Mouse (Mus musculus) kidney, adult 2 months (tissue): ENCODE results near the gene Ncbp2. TPM values are rescaled to one million over a fixed set of nuclear protein-coding genes. Genes with fewer than 3 reads are reported as not detected.
"Not testable (repeated sequence)": the region's sequence is repeated elsewhere in the genome, so short reads cannot be mapped to it uniquely, and the experiment has no call there.

Experiments used
- DNase-seq: peaks from one replicate; pipeline ENCODE4 v3.0.0; 2021
- H3K27ac ChIP-seq: fragments of 200-500 bp; 2 replicates; pipeline ENCODE4 v1.5.1; 2012; ENCODE audit warnings: low read depth, low read length, control low read depth, inconsistent platforms; ENCODE audit not compliant: insufficient read depth
- H3K27me3 ChIP-seq: fragments of 200-500 bp; replicated peaks from 2 replicates; pipeline ENCODE4 v1.6.1; 2012; ENCODE audit warnings: mild to moderate bottlenecking, moderate library complexity, low read length, inconsistent platforms; ENCODE audit not compliant: control insufficient read depth, insufficient read depth
- H3K36me3 ChIP-seq: fragments of 200-500 bp; 2 replicates; pipeline ENCODE4 v1.6.1; 2012; ENCODE audit warnings: mild to moderate bottlenecking, moderate library complexity, low read length, inconsistent platforms; ENCODE audit not compliant: control insufficient read depth, insufficient read depth
- H3K4me1 ChIP-seq: fragments of 200-500 bp; 2 replicates; pipeline ENCODE4 v1.6.1; 2011; ENCODE audit warnings: low read length; ENCODE audit not compliant: control insufficient read depth, insufficient read depth
- H3K4me3 ChIP-seq: fragments of 200-500 bp; 2 replicates; pipeline ENCODE4 v1.5.1; 2011; ENCODE audit warnings: mild to moderate bottlenecking, low read depth, low read length, control low read depth; ENCODE audit not compliant: insufficient read depth
- CTCF ChIP-seq: fragments of 200-500 bp; conservative IDR thresholded peaks from 2 replicates; pipeline ENCODE4 v1.5.1; 2011; ENCODE audit warnings: low read depth, mild to moderate bottlenecking, control low read depth, low read length, moderate library complexity, mixed read lengths; ENCODE audit not compliant: insufficient read depth, insufficient read length
- POLR2A ChIP-seq: fragments of 200-500 bp; IDR thresholded peaks from one replicate; pipeline ENCODE4 v1.6.1; 2011; ENCODE audit warnings: low read depth, low read length, control low read depth
- WGBS: fragments of 180-500 bp; shearing (Covaris S2); methylation state at CpG from one replicate; pipeline ENCODE4 v1.1.7; 2018; 5-methylcytosine and 5-hydroxymethylcytosine counted together
- polyA plus RNA-seq: library from polyadenylated mRNA; depleted of rRNA; stranded (reverse); fragments of >200 nt; gene quantifications from 2 replicates; pipeline ENCODE4 v1.2.3, GENCODE M21; 2012

The Ncbp2 gene
- polyA plus RNA-seq, 1 experiment: 28.9 TPM

- Histone ChIP-seq H3K36me3 (no peaks in the 10 kb centered on the region), H3K4me3 (0 out of 2 replicates have a peak overlapping the region, but pooled peaks have one; percentile 9), H3K27ac (no peak overlapping the region), H3K27me3 (peaks cover 3% of the 10 kb centered on the region; the same call in 1 of the 2 replicates), H3K4me1 (no peaks in the 10 kb centered on the region)
- DNase-seq: no peak
- 19% methylated on average over 36 of the region's 36 CpGs for WGBS
- no peak for TF ChIP-seq CTCF
Measured at GRCm38 (mm10) chr16:31935091-31935979, 13.0 kb upstream of the Ncbp2 start.

DNA sequence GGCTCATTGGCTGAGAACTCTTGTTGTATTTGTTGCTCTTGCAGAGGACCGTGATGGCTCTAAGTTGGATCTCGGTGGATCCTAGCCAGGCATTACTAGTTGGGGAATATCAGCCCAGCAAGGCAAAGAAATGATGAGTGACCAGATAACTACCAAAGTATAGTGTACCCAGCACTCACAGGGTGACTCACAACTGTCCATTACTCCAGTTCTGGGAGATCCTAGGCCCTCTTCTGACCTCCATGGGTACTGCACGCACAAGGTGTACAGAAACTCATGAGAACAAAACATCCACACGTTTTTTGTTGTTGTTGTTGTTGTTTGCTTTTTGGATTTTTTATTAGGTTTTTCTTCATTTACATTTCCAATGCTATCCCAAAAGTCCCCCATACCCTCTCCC is 11.7 kb upstream of the Ncbp2 start:
- 87% methylated on average over 4 of the region's 4 CpGs for WGBS
- DNase-seq: no peak
- peaks cover 3% of the 10 kb centered on the region; the same call in 1 of the 2 replicates for H3K27me3 ChIP-seq
- no peaks in the 10 kb centered on the region for H3K36me3 ChIP-seq
- no peak for TF ChIP-seq POLR2A
- TF ChIP-seq CTCF: no peak
- H3K4me1 ChIP-seq: no peaks in the 10 kb centered on the region
- no peak overlapping the region for H3K4me3 ChIP-seq
- no peak overlapping the region for H3K27ac ChIP-seq

DNA sequence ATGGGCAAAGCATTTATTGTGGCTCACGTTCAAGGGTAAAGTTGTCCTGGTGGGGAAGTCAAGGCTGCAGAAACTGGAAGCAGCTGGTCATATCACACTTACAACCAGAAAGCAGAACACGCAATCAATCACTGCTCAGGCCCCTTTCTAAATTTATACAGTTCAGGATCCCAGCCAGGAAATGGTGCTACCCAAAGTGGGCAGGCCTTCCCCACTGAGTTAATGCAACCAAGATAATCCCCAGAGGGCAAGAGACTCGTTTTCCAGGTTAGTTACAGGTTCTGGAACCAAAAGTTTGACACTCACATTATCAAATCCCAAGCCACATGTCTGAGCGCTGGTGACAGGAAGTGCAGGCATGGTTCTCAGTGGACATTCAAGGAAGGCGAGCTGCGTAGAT is 9.5 kb upstream of the Ncbp2 start:
- H3K4me3 ChIP-seq: no peak overlapping the region
- TF ChIP-seq POLR2A (no peak), CTCF (no peak)
- 67% methylated on average over 6 of the region's 6 CpGs for WGBS
- H3K27ac ChIP-seq: no peak overlapping the region
- H3K27me3 ChIP-seq: peaks cover 3% of the 10 kb centered on the region; the same call in 1 of the 2 replicates
- no peak for DNase-seq
- no peaks in the 10 kb centered on the region for H3K4me1 ChIP-seq
- H3K36me3 ChIP-seq: no peaks in the 10 kb centered on the region

DNA sequence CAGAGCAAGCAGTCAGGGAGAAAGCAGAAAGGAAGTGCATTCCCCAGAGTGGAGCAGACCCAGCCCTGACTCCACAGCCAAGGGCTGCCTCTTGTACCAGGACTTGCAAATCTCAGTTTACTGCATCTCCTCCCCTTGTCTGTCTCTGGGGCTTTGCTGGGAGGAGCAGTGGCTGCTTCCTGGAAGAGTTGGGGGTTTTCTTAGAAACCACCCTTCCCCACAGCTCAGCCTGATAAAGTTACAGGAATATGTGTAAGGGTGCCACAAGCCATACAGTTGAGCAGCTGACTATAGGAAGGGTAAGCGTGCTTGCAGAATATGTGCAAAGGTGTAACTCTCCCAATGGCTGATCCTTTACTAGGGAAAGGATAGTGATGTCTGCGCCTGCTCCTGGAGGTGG is 7.7 kb upstream of the Ncbp2 start:
- TF ChIP-seq POLR2A (no peak), CTCF (no peak)
- Histone ChIP-seq H3K4me1 (no peaks in the 10 kb centered on the region), H3K4me3 (no peak overlapping the region), H3K27me3 (no peaks in the 10 kb centered on the region), H3K27ac (no peak overlapping the region), H3K36me3 (no peaks in the 10 kb centered on the region)
- DNase-seq: no peak
- WGBS: 76% methylated on average over 2 of the region's 2 CpGs

GRCm38 (mm10) chr16:31943980-31944379 is 4.3 kb upstream of the Ncbp2 start:
- Histone ChIP-seq H3K4me3 (no peak overlapping the region), H3K4me1 (peaks cover 2% of the 10 kb centered on the region; the same call in 1 of the 2 replicates), H3K27me3 (no peaks in the 10 kb centered on the region), H3K27ac (no peak overlapping the region), H3K36me3 (no peaks in the 10 kb centered on the region)
- TF ChIP-seq CTCF: peak; percentile 86
- no peak for TF ChIP-seq POLR2A
- WGBS: 2% methylated on average over 10 of the region's 10 CpGs
- peak; percentile 79 for DNase-seq

- Histone ChIP-seq H3K27ac (no peak overlapping the region), H3K4me1 (peaks cover 2% of the 10 kb centered on the region; the same call in 1 of the 2 replicates), H3K36me3 (no peaks in the 10 kb centered on the region), H3K4me3 (no peak overlapping the region), H3K27me3 (no peaks in the 10 kb centered on the region)
- TF ChIP-seq CTCF: no peak
- TF ChIP-seq POLR2A: no peak
- WGBS: 89% methylated on average over 12 of the region's 12 CpGs
- DNase-seq: no peak
Measured at GRCm38 (mm10) chr16:31944698-31945255, 3.5 kb upstream of the Ncbp2 start.

GRCm38 (mm10) chr16:31945372-31945771 is 2.9 kb upstream of the Ncbp2 start:
- Histone ChIP-seq H3K27me3 (no peaks in the 10 kb centered on the region), H3K4me3 (no peak overlapping the region), H3K27ac (no peak overlapping the region), H3K36me3 (no peaks in the 10 kb centered on the region), H3K4me1 (peaks cover 2% of the 10 kb centered on the region; the same call in 1 of the 2 replicates)
- TF ChIP-seq CTCF: no peak
- TF ChIP-seq POLR2A: no peak
- DNase-seq: no peak
- 84% methylated on average over 6 of the region's 6 CpGs for WGBS

DNA sequence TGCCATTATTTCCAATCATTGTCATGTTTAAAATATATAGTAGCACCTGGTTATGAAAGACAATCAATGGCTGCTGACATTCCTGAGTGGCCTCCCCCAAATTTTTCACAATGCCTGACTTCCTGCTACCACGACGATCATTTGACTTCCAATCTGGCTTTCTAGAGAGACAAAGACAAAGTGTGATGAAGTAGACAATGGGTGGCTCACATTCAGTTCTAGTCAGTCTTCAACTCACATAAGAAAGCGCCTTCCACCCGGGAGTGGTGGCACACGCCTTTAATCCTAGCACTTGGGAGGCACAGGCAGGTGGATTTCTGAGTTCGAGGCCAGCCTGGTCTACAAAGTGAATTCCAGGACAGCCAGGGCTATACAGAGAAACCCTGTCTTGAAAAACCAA is 2.3 kb upstream of the Ncbp2 start:
- DNase-seq, H3K36me3 ChIP-seq, H3K4me1 ChIP-seq, H3K27ac ChIP-seq, H3K27me3 ChIP-seq, H3K4me3 ChIP-seq: not testable (repeated sequence)
- WGBS: 86% methylated on average over 6 of the region's 6 CpGs
